Mouse (Mus musculus): ENCODE measurements around the gene Slc7a11. TPM values are rescaled to one million over a fixed set of nuclear protein-coding genes. Genes with fewer than 3 reads are reported as not detected.

The Slc7a11 gene
- polyA plus RNA-seq, 1 experiment: 11.3 TPM

DNA sequence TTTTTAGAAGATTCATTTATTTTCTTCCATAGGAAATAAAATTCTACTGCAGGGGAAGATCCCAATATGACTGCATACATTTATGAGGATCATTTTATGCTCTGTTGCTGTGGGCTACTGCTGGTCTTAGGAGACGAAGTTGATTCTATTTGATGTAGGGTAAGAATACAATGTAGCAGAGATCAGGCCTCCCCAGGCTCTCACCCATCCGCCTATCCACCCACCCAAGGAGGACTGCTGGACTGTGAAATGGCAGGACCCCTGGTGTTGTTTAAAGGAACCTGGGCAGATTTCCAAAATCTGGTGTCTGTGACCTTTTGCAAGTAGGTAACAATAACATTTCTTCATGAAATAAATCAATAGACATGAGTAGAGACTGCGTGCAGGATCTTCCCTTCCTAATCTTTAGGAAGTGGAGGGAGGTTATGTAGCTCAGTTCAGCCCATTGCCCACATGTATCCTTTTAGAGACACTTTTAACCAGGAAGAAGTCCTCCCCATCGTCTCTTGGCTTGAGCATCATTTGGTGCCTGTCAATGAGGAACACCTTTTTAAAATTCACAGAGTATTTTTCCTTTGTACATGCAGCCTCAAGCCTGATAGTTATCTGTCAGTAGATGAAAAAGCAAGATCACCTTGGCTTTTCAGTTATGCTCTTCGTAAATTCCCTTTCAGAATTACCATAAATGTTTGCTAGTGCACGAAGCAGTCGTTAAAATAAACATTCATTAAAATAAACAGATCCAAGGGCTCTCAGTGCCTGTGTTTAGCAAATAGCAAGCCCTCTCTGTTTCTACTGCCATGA is 576.1 kb downstream of the Slc7a11 start:
- no peak for TF ChIP-seq POLR2A (IDR thresholded peaks at IDR 0.05; ENCODE audit: control insufficient read depth, extremely low read depth, insufficient read depth, low read length, poor library complexity)
- no peak for TF ChIP-seq CTCF (IDR thresholded peaks at IDR 0.05; ENCODE audit: borderline replicate concordance, control insufficient read depth, extremely low read depth, insufficient read depth, low read length, poor library complexity)
- WGBS: 81% methylated on average over 7 of the region's 7 CpGs

DNA sequence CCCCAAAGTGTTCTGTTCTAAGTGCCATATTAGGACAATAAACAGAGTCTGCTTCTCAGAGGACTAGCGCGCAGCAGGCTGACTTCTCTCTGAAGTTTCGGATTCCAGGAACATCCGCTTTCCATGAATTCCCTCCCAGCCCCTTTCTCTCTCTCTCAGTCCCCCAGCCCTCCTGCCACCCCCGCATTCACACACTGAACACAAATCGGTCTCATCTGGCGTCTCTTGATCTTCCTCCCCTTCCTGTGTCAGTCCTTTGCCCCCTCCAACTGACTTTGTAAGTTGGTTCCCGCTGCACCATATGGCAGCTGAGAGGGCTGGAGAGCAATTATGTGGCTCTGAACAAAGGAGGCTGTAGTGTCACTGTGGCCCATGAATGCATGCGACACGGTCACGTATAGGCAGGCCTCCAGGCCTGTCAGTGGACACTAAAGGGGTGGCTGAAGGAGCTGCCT is 577.3 kb downstream of the Slc7a11 start:
- H3K36me3 ChIP-seq (ENCODE audit: control insufficient read depth, insufficient read depth, low read length): no peaks in the 10 kb centered on the region
- no peak overlapping the region for H3K27ac ChIP-seq (ENCODE audit: control insufficient read depth, insufficient read depth, low read length)
- no peak for TF ChIP-seq POLR2A (IDR thresholded peaks at IDR 0.05; ENCODE audit: control insufficient read depth, extremely low read depth, insufficient read depth, low read length, poor library complexity)
- no peak for TF ChIP-seq CTCF (IDR thresholded peaks at IDR 0.05; ENCODE audit: borderline replicate concordance, control insufficient read depth, extremely low read depth, insufficient read depth, low read length, poor library complexity)
- H3K4me3 ChIP-seq (ENCODE audit: control insufficient read depth, insufficient read depth, low read length): no peak overlapping the region
- no peak for DNase-seq
- H3K4me1 ChIP-seq (replicated peaks; ENCODE audit: control insufficient read depth, insufficient read depth, low read length): no peaks in the 10 kb centered on the region
- H3K27me3 ChIP-seq (ENCODE audit: control insufficient read depth, insufficient read depth, low read length): no peaks in the 10 kb centered on the region
- 68% methylated on average over 11 of the region's 11 CpGs for WGBS

More for the DNA sequence above, 576.1 kb downstream of the Slc7a11 start:
- Histone ChIP-seq H3K27me3 (ENCODE audit: control insufficient read depth, insufficient read depth, low read length) (no peaks in the 10 kb centered on the region), H3K27ac (ENCODE audit: control insufficient read depth, insufficient read depth, low read length) (no peak overlapping the region), H3K4me1 (replicated peaks; ENCODE audit: control insufficient read depth, insufficient read depth, low read length) (no peaks in the 10 kb centered on the region), H3K36me3 (ENCODE audit: control insufficient read depth, insufficient read depth, low read length) (no peaks in the 10 kb centered on the region), H3K4me3 (ENCODE audit: control insufficient read depth, insufficient read depth, low read length) (no peak overlapping the region)
- no peak for DNase-seq

DNA sequence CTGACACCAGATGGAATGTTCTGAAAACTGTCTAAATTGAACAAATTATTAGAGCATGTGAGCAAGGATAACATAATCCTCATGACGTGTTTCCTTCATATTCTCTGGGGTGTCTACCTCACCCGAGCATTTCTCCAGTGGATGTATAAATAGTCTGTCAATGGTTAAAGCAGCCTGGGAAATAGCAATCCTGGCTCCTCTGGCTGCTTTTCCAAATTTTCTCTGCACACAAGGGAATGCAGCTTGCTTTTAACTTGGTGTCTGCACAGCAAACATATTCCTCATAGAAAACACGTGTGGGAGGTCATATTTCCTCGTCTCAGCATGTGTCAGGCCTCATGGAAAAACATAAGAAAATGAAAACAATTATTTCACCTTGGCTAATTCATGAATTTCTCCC is 586.6 kb downstream of the Slc7a11 start:
- H3K27ac ChIP-seq (ENCODE audit: control insufficient read depth, insufficient read depth, low read length): no peak overlapping the region
- no peaks in the 10 kb centered on the region for H3K36me3 ChIP-seq (ENCODE audit: control insufficient read depth, insufficient read depth, low read length)
- DNase-seq: no peak
- no peak overlapping the region for H3K4me3 ChIP-seq (ENCODE audit: control insufficient read depth, insufficient read depth, low read length)
- no peaks in the 10 kb centered on the region for H3K27me3 ChIP-seq (ENCODE audit: control insufficient read depth, insufficient read depth, low read length)
- no peak for TF ChIP-seq POLR2A (IDR thresholded peaks at IDR 0.05; ENCODE audit: control insufficient read depth, extremely low read depth, insufficient read depth, low read length, poor library complexity)
- TF ChIP-seq CTCF (IDR thresholded peaks at IDR 0.05; ENCODE audit: borderline replicate concordance, control insufficient read depth, extremely low read depth, insufficient read depth, low read length, poor library complexity): no peak
- no peaks in the 10 kb centered on the region for H3K4me1 ChIP-seq (replicated peaks; ENCODE audit: control insufficient read depth, insufficient read depth, low read length)
- 74% methylated on average over 4 of the region's 4 CpGs for WGBS

DNA sequence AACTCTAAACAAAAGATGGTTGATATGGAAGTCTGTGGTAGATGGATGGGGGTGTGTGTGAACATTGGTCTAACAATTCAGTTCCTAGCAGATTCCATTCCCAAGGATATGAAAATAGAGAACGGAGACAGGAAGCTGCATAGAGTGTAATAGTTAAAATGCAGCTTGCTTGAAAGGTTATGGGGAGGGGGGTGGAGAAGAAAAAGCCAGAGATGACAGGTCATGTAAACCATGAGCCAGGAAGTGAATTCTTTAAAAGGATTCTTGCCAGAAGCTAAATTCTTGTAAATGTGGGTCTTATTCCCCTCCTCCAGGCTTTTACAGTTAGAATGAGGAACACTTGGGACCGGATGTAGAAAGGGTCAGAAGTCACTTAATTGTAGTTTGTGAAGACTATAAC is 589.1 kb downstream of the Slc7a11 start:
- no peaks in the 10 kb centered on the region for H3K4me1 ChIP-seq (replicated peaks; ENCODE audit: control insufficient read depth, insufficient read depth, low read length)
- H3K4me3 ChIP-seq (ENCODE audit: control insufficient read depth, insufficient read depth, low read length): no peak overlapping the region
- DNase-seq: no peak
- WGBS: 85% methylated on average over 2 of the region's 2 CpGs
- no peak overlapping the region for H3K27ac ChIP-seq (ENCODE audit: control insufficient read depth, insufficient read depth, low read length)
- no peaks in the 10 kb centered on the region for H3K27me3 ChIP-seq (ENCODE audit: control insufficient read depth, insufficient read depth, low read length)
- no peaks in the 10 kb centered on the region for H3K36me3 ChIP-seq (ENCODE audit: control insufficient read depth, insufficient read depth, low read length)
- TF ChIP-seq CTCF (IDR thresholded peaks at IDR 0.05; ENCODE audit: borderline replicate concordance, control insufficient read depth, extremely low read depth, insufficient read depth, low read length, poor library complexity) (no peak), POLR2A (IDR thresholded peaks at IDR 0.05; ENCODE audit: control insufficient read depth, extremely low read depth, insufficient read depth, low read length, poor library complexity) (no peak)

DNA sequence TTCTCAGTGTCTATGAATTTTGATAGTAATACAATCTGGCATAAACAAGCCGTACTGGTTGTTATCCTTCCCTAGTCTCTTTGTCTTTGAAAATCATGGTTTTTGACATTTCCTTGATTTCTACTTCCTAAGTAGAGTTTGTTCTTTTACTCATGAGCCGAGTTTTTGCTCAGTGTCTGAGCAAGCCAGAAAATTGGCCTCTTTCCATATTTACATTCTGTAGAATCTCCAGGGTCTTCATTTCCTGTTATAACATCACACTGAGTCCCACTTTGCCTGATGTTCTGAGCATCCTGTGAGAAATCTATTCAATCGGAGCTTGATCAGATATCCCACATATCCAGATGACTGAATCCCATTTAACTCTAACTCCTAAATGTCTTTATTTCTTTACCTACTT is 600.4 kb downstream of the Slc7a11 start:
- Histone ChIP-seq H3K4me3 (ENCODE audit: control insufficient read depth, insufficient read depth, low read length) (no peak overlapping the region), H3K4me1 (replicated peaks; ENCODE audit: control insufficient read depth, insufficient read depth, low read length) (no peaks in the 10 kb centered on the region), H3K27ac (ENCODE audit: control insufficient read depth, insufficient read depth, low read length) (no peak overlapping the region), H3K27me3 (ENCODE audit: control insufficient read depth, insufficient read depth, low read length) (no peaks in the 10 kb centered on the region), H3K36me3 (ENCODE audit: control insufficient read depth, insufficient read depth, low read length) (no peaks in the 10 kb centered on the region)
- WGBS: 88% methylated on average over 3 of the region's 3 CpGs
- DNase-seq: no peak
- no peak for TF ChIP-seq POLR2A (IDR thresholded peaks at IDR 0.05; ENCODE audit: control insufficient read depth, extremely low read depth, insufficient read depth, low read length, poor library complexity)
- no peak for TF ChIP-seq CTCF (IDR thresholded peaks at IDR 0.05; ENCODE audit: borderline replicate concordance, control insufficient read depth, extremely low read depth, insufficient read depth, low read length, poor library complexity)

All from thymus, adult 2 months (tissue).